Mouse (Mus musculus) c-Kit-negative CD71-positive TER-119-positive erythroid progenitor cells, embryonic 14.5 days (primary cell): ENCODE results near the gene Iscu.

Experiments
- DNase-seq: peaks from one replicate; pipeline ENCODE4 v3.0.0-alpha.2; 2013; ENCODE audit warnings: low read depth, low spot score

The Iscu gene

GRCm38 (mm10) chr5:113814111-113815040 is 41.8 kb downstream of the Iscu start:
- no peak for DNase-seq

DNA sequence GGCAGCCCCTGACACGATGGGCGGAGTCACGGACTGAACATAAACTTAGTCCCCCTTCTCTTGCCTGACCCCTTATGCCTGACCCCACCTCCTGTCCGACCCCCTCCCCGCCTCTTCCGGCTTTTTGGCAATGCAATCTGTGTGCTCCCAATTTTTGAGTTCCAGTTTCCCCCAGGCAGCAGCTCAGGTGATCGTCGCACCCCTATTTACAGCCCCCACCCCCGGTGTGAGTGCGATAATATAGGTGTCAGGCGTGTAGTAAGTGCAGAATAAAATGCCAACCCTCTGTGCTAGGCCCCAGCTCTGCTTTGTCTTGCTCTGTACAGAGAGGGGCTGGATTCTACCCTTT is 42.5 kb downstream of the Iscu start:
- no peak for DNase-seq

DNA sequence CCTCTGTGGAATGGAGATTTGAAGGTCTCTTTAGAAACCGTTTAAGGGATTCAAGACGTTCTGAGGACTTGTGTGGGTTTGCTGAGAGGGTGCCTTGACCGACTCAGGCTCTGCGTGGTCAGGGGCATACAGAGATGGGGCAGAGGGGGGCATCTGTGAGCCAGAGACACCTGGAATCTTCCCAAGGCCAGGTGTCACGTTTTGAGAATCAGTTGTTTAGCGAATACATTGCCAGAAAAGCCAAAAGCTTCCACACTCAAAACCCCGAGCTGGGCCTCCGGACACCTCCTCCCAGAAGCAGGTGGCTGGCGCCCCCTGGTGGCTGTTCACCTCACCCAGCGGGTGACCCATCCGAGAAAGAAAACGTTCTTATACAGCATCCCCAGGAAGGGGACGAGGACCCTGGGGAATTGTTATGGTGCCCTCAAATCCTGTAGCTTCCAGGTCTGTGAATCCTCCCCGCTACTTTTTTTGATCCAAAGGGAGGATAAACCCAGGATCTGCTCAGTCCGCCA is 43.1 kb downstream of the Iscu start:
- peak; percentile 57 for DNase-seq

DNA sequence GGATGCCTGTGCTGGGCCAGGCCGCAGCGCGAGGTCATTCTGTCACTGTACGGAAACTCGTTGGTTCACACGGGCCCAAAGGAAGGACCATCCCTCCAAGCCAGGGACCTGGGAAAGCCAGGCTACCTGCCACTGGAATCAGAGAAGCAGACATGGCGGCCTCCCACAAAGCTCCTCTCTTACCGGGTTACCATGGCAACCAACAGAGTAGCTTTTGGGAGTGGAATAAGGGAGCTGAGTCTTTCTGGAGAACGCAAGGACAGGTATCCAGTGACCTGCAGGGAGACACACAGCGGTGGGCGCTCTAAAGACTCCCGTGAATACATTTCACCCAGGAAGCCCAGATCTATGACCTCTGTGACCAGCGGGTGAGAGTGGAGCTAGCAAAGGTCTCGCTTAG is 46.0 kb downstream of the Iscu start:
- no peak for DNase-seq

DNA sequence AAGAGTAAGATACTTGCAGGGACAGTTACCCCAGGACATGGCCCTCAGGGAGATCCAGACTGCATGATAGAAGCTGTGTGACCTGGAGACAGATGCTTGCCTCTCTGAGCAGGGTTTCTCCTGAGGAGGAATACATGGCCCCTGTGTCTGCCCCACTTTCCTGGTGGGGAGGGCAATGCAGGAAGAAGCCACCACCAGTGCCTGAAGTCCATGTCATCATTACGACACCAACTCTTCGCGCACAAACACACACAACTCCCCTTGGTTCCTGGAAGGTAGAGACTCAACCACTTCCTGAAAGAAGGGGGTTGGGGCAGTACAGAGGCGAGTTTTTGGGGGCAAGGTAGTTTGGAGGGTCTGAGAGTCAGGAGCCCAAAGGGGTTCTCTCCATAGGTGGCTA is 51.7 kb downstream of the Iscu start:
- DNase-seq, result no peak

GRCm38 (mm10) chr5:113825558-113825957 is 53.0 kb downstream of the Iscu start:
- DNase-seq, result no peak

DNA sequence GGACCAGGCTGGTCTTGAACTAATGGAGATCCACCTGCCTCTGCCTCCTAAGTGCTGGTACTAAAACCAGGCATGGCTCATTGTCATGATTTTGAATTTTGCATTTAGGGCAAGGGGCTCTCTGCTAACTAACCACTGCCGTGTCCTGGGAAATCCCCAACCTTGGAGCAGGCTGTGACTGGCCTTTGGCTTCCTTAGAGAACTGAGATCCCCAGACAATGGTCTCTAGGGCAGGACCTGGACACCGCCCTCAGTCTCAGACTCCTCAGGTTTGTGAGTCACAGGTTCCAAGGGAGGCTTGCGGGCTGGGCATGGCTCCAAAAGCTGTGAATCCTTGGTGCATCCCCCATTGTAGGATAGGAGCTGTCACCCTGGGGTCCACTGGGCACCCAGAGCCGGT is 54.1 kb downstream of the Iscu start:
- DNase-seq, result no peak
